Mouse (Mus musculus) layer of hippocampus, adult 2 months (tissue): ENCODE measurements at regions not wholly inside any gene's neighbourhood (a gene's known extent, or its start where the extent isn't known, plus 50 kb on each side); places are given as distances from the start of the nearest gene placed in this dataset.

ENCODE experiments used
- DNase-seq, 2 experiments: peaks; one replicate each; pipeline ENCODE4 v3.0.0; 2022; ENCODE audit warnings: low spot score in 2 of 2
- H3K27ac ChIP-seq: fragments of 200-600 bp; 2 replicates; pipeline ENCODE4 v1.8.1; 2022
- H3K4me3 ChIP-seq: fragments of 200-600 bp; 2 replicates; pipeline ENCODE4 v1.8.1; 2022; ENCODE audit warnings: mild to moderate bottlenecking
- CTCF ChIP-seq: fragments of 200-600 bp; conservative IDR thresholded peaks from 2 replicates; pipeline ENCODE4 v1.8.1; 2022; ENCODE audit warnings: antibody characterized with exemption, mild to moderate bottlenecking, moderate library complexity

- Histone ChIP-seq H3K4me3 (no peak overlapping the region), H3K27ac (no peak overlapping the region)
- TF ChIP-seq CTCF = no peak
- no peak for DNase-seq
These were observed 88.8 kb downstream of the Etaa1 start for GRCm38 (mm10) chr11:17864833-17865397.

- H3K4me3 ChIP-seq = no peak overlapping the region
- no peak for TF ChIP-seq CTCF
- DNase-seq = no peak
- no peak overlapping the region for H3K27ac ChIP-seq
These were observed 83.0 kb downstream of the Etaa1 start for GRCm38 (mm10) chr11:17870690-17871089.

- no peak for DNase-seq
- H3K27ac ChIP-seq = no peak overlapping the region
- no peak for TF ChIP-seq CTCF
These were observed 81.8 kb downstream of the Etaa1 start for GRCm38 (mm10) chr11:17871920-17872319.

DNA sequence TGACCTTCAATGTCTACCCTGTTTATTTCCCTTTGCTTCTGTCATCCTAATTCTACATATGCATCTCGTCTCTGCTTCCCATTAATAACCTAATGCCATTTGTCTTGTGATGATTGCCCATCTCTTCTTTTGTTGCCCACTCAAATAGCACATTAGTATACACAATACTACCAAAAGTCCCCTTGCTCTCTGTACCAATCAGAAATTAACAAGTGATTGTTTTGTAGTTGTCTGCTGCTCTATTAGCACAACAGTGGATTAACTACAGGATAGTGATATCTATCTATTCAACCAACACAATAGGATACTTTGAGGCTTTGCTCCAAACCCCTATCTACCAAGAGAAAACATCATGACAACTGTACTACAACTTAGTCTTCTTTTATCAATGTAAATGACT is 70.4 kb downstream of the Etaa1 start:
- no peak for TF ChIP-seq CTCF
- DNase-seq = no peak
- Histone ChIP-seq H3K4me3 (no peak overlapping the region), H3K27ac (no peak overlapping the region)

More at GRCm38 (mm10) chr11:17871920-17872319, 81.8 kb downstream of the Etaa1 start:
- H3K4me3 ChIP-seq = no peak overlapping the region
